Mouse (Mus musculus): Measurements from ENCODE around the gene 6430531B16Rik.
A peak's percentile ranks its signal among the peaks of the same experiment; 100 is the strongest.

The 6430531B16Rik gene

DNA sequence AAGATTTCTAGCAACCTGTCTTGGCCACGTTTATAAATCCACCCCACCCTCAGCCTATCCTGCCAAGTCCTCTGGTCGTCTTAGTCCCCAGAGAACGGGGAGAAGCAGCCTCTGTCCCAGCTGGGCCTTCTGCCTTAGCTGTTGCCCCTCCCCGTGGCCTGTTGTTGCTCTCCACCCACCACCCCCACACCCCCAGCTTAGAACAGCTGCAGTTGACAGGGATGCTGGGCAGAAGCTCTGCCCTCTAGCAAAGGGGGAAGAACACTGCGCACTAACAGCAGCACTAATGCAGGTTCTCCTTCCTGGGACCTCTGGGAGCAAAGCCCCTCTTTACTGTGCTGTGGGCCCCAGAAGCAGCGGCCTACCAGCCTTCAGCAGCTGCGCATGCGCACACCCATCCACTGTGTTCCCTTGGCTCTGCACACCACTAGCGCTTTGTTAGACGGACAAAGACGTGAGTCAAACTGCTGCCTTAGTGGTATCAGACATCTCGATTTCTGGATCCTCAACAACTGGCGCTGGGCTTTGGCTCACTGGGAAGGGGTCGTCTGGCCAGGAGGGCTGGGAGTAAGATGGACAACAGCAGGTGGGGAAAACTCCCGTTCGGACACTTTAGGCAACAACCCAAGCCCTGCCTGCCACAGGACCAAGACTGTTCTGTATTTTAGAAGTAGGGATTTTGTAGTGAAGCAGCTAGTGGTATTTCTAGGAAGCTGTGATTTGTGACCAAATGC is 37.9 kb downstream of the 6430531B16Rik start:
- DNase-seq (ENCODE audit: extremely low read depth, low read depth, low spot score) = no peak

DNA sequence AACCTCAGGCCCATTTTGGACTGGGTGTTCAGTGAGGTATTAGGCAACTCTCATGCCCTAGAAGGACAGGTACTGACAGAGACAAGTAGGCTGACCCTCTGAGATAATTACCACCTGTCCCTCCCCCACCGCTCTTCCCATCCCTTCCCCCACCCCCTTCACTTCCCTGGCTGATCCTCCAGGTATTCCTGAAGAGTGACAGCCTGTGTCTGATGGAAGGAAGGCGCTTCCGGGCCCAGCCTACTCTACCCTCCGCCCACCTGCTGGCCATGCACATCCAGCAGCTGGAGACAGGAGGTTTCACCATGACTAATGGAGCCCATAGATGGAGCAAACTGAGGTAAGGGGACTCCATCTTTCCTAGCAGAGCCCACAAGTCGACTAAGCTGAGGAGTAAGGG is 40.7 kb downstream of the 6430531B16Rik start:
- DNase-seq (ENCODE audit: extremely low read depth, low read depth, low spot score) = no peak

DNA sequence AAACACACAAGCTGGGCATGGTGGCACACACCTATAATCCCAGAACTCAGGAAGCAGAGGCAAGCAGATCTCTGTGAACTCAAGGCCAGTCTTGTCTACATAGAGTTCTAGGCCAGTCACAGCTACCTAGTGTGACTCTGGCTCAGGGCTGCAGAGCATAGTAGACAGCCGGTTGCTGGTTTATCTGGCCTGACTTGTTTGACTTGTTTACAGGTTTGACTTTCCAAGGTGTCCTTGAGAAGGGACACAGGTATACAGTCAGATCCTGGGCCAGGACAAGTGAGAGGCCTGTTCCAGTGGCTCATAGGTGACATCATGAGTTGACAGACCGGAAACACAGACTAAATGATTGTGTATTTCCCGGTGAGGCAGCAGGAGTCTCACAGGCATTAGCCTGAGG is 41.4 kb downstream of the 6430531B16Rik start:
- DNase-seq (ENCODE audit: extremely low read depth, low read depth, low spot score) = peak; percentile 40

DNA sequence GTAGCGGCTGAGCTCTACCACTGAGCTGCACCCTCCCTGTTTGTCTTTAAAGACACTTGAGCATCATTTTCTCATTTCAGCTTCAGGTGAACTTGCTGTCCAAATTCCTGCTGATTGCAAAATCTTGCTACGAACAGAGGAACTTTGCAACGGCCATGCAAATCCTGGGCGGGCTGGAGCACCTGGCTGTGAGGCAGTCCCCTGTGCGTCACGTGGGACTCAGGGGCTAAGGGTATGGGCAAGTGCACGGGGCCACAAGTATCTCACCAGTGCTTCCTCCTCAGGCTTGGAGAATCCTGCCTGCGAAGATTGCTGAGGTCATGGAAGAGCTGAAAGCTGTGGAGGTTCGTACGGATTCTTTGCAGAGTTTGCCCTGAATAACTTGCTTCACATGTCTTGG is 41.9 kb downstream of the 6430531B16Rik start:
- no peak for DNase-seq (ENCODE audit: extremely low read depth, low read depth, low spot score)

DNA sequence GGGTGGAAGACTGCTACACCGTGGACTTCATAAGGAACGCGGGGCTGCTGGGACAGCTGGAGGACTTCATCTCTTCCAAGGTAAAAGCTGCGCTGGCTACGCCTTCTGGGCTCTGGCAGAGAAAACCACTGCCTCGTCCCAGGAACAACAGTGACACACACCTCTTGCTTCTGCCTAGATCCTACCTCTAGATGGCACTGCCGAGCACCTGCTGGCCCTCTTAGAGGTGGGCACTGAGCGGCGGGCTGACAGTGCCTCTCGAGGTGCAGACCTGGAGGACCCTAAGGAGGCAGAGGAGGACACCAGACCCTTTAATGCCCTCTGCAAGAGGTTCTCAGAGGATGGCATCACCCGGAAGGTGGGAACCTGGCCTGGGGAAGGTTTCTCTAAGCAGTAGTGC is 47.8 kb downstream of the 6430531B16Rik start:
- no peak for DNase-seq (ENCODE audit: extremely low read depth, low read depth, low spot score)

All from fat pad, adult 2 months (tissue).